Mouse (Mus musculus): ENCODE results near the gene Map3k5. TPM values are rescaled to one million over a fixed set of nuclear protein-coding genes. Genes with fewer than 3 reads are reported as not detected.
A peak's percentile ranks its signal among the peaks of the same experiment; 100 is the strongest.

Map3k5 gene
- polyA plus RNA-seq, 1 experiment: 10.9 TPM

GRCm38 (mm10) chr10:20178807-20179605 lies 244.7 kb downstream of the Map3k5 start:
- DNase-seq (ENCODE audit: extremely low spot score in 1 of 2, low spot score in 1 of 2): peak in 1 of 2 experiments; percentile 60

DNA sequence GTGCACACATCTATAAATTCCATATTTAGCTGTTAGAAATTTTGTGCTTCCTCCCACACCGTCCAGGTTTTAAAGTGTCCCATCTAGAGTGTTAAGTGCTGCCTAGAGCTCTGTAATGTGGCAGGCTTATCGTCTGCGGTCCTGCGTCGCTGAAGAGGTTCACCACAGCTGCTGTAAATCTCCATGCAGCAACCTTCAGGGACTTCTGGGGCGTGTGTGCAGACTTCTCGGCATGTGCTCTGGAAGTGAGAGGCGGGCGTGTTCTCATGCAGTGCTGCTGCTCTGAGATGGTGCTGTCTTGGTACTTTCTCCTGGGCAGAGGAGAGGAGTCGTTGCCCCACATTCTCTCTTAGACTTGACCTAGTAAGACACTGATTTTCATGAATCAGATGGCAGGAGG lies 246.9 kb downstream of the Map3k5 start:
- peak in 1 of 2 experiments; percentile 52 for DNase-seq (ENCODE audit: extremely low spot score in 1 of 2, low spot score in 1 of 2)

- DNase-seq (ENCODE audit: extremely low spot score in 1 of 2, low spot score in 1 of 2): no peak
Observed at GRCm38 (mm10) chr10:20181680-20182399, 247.6 kb downstream of the Map3k5 start.

GRCm38 (mm10) chr10:20184326-20184725 lies 250.1 kb downstream of the Map3k5 start:
- DNase-seq (ENCODE audit: extremely low spot score in 1 of 2, low spot score in 1 of 2): no peak

DNA sequence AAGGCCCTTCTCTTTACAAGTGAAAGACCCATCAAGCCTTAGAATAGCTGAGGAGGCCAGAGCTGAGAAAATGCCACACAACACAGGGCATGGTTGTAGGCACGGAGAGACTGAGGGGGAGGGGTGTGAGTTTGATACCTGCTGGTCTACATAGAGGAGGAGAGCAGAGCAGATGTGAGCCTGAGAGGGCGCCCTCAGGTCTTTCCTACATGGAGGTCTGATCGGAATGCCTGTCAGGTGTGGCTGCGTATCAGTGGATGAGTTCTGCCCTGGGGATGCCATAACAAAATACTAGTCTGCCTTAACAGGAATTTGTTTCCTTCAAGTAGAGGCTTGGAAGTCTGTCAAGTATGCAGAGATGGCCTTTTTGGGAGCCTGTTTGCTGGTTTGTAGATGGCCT lies 251.0 kb downstream of the Map3k5 start:
- DNase-seq (ENCODE audit: extremely low spot score in 1 of 2, low spot score in 1 of 2): no peak

- DNase-seq (ENCODE audit: extremely low spot score in 1 of 2, low spot score in 1 of 2): no peak
Observed at GRCm38 (mm10) chr10:20185806-20186205, 251.5 kb downstream of the Map3k5 start.

GRCm38 (mm10) chr10:20186800-20187273 lies 252.6 kb downstream of the Map3k5 start:
- no peak for DNase-seq (ENCODE audit: extremely low spot score in 1 of 2, low spot score in 1 of 2)

DNA sequence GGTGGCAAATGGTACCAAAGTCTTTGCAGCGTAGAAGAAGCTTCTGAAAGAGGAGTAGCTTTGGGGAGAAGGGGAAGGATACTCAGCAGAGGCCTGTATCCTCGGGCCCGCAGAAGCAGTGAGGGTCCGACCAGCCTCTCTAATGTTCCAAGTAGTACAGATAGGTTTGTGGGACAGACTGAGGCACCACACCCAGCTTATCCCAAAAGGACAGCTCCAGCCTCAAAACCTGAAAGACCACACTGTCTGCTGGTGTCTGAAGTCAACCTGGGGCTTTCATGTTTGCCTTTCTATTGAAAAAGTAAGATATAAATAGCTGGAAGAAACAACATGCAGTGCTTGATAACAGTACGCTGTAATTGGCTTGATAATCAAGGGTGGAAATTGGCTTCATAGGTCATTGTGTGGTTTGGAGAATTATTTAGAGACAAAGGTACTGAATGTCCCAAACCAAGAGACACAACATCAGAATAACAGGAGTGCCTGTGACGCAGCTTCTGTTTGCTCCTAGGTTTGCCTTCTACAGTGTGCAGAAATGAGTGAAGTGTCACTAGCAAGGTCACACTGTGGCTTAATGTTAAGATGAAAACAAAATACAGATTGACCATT lies 256.0 kb downstream of the Map3k5 start:
- DNase-seq (ENCODE audit: extremely low spot score in 1 of 2, low spot score in 1 of 2): no peak

Other genes with a start within 250 kb of the Map3k5 start
- gene Il20ra, start 221.9 kb upstream of the Map3k5 start, polyA plus RNA-seq (2012; rRNA removed): 2.1 and 2.3 TPM in 2 replicates
- gene Slc35d3, start 83.0 kb upstream of the Map3k5 start, polyA plus RNA-seq (2012; rRNA removed): 7.5 and 8.9 TPM in 2 replicates
- gene Pex7, start 26.8 kb upstream of the Map3k5 start, polyA plus RNA-seq (2012; rRNA removed): 31.8 and 36.1 TPM in 2 replicates
- gene Map7, start 214.0 kb downstream of the Map3k5 start, polyA plus RNA-seq (2012; rRNA removed): 70.1 and 73.5 TPM in 2 replicates